Mouse (Mus musculus): ENCODE results near the gene Impg2.
A peak's percentile ranks its signal among the peaks of the same experiment; 100 is the strongest.

Impg2 gene

DNA sequence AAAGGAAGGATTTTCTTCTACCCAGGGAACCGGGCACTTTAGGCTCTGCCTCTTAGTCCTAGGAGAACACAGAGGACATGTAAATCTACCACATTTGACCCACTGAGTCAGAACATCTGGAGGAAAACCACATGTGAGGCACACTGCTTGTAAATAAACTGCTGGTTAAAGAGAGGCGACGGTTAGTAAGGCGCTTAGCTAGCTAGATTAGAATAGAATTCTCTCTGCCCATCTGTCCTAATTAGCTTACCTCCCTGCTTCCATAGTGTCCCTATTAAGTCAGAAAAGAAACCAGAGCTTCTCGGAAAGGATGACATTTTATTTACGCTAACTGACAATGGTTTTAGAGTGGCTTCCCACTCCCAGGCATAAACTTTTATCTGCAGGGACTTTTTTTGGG, at the start of gene Impg2:
Gene Impg2, plus strand, starts transcription at position 263 of the 400 bp plus-strand sequence.
- no peak for DNase-seq (ENCODE audit: low spot score in 2 of 2)

- no peak for DNase-seq (ENCODE audit: low spot score in 2 of 2)
Observed at GRCm38 (mm10) chr16:56163466-56163865, 40.6 kb upstream of the Impg2 start.

DNA sequence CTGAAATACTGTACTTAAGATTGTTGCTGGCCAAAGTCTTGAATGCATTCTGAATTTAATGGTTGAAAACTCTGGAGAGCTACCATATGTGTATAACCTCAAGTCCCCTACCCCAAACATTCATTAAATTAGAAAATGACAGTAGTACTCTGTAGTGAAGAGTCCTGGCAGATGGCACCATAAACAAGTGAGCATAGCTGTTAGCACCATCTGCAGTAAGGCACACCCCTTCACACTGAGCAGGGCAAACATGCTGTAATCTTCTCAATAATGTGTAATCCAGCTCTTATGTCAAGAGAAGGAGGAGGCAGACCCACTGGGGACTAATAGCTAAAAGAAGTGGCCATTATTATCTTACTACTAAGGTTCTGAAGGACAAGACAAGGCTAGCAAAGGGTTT, 33.9 kb upstream of the Impg2 start:
- no peak for DNase-seq (ENCODE audit: low spot score in 2 of 2)

GRCm38 (mm10) chr16:56175867-56176581, 28.1 kb upstream of the Impg2 start:
- peak in 1 of 2 experiments; percentile 43 for DNase-seq (ENCODE audit: low spot score in 2 of 2)

GRCm38 (mm10) chr16:56186863-56187262, 17.2 kb upstream of the Impg2 start:
- DNase-seq (ENCODE audit: low spot score in 2 of 2): no peak

DNA sequence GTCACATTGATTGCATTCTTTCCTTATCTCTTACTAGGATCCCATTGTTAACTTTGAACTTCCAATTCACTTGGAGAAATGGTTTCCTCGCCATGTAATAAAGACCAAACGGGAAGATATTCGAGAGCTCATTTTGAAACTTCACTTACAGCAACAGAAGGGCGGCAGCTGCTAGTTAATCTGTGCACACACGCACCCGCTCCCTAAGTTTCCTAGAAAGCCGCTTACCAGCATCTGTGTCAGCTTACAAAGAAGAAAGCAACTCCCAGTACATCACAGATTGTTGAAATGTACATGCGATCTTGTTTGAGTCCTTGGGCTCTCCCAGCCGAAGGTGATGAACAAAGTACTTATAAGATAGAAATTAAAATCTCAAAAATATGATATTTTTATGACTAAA, 15.9 kb upstream of the Impg2 start:
- peak in 1 of 2 experiments; percentile 8 for DNase-seq (ENCODE audit: low spot score in 2 of 2)

DNA sequence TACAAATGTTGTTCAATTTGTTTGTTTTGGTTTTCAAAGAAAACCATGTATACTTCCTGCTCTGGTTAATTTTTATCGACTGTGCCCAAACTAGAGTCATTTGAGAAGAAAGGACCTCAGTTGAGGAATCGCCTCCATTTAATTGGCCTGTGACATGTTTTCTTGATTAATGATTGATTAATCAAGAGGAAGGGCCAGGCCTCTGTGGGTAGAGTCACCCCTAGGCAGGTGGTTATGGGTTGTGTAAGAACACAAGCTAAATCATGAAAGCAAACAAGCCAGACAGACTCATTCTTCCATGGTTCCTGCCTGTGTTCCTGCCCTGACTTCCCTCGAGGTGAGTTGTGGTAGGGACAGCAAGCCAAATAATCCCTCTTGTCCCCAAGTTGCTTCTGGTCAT, 8.6 kb downstream of the Impg2 start:
- no peak for DNase-seq (ENCODE audit: low spot score in 2 of 2)

DNA sequence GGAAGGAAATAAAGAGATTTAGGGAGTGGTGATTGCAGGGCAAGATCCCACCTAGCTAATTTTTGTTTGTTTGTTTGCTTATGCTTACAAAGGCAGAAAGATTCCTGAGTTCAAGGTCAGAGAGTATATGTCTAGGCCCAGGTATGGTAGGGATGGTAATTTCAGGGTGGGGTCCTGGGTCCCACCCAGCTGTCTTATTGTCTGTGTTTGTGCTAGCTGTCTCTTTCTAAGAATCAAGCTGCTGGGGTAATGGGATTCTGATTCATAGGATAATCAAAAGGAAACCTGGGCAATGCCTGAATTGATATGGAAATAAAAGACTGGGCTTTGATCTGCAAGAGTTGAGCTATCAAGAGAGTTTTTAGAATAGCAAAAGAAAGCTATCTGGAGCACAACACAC, 23.6 kb downstream of the Impg2 start:
- DNase-seq (ENCODE audit: low spot score in 2 of 2): no peak

DNA sequence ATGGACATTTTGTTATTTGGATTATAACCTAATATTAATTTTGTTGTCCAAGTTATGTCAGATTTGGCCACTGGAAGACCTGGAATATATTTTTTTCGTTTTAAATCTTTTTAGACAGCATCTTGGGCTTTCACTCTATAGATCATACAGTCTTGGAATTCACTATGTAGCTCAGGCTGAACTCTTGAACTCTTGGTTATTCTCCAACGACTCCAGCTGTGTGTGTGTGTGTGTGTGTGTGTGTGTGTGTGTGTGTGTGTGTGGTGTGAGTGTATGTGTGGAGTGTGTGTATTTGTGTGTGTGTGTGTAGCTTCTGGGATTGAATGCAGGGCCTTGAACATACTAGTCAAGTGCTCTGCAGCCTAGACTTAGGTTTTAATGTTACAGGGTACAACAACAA, 25.3 kb downstream of the Impg2 start:
- DNase-seq (ENCODE audit: low spot score in 2 of 2): no peak

DNA sequence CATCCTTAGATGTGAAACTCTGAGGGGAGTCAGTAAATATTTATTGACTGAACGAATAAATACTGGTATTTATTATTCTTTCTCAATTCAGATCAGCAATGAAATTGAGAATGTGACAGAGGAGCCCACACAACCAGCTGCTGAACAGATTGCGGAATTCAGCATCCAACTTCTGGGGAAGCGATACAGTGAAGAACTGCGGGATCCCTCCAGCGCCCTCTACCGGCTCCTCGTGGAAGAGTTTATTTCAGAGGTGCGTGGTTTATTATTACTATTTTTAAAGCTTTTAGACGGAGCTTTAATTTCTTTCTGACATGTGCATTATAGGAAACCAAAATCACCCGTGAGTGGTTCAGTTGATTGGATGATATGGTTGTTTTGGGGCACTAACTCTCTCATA, 27.2 kb downstream of the Impg2 start:
- DNase-seq (ENCODE audit: low spot score in 2 of 2): no peak

DNA sequence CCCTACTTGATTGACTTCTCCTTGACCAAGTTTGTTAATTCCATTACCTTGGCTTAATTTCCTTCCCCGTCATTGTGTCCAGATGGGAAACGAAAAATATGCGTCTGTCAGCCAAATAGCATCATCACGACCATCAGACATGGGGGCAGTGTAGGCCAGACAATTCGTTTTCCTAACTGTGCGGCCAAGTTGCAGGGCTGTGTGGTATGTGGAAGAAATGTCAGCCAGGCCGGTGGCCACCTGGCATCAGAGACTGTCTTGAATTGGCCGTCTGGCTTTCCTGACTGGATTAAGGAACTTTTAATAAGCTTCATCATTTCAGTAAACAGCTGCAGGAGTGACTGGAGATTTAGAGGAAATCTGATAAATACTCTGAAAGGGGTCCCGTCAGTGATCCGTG, 28.6 kb downstream of the Impg2 start:
- peak in 1 of 2 experiments; percentile 20 for DNase-seq (ENCODE audit: low spot score in 2 of 2)

DNA sequence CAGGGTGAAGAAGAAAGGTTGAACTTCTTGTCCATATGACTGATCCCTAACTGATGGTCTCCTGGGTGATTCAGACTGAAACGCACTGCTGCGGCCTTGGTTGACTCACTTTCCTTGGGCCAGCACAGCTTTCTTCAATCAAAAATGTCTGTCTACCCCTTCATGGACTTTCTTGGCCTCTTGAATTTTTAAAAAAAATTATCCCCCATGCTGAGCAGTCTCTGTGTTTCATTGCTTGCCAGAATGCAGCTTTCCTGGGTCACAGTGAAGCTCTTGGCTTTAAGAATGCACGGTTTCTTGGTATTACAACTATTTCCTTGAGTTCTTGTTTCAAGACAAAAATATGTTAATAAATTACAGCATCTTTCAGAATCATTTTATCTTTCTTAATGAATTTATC, 41.9 kb downstream of the Impg2 start:
- no peak for DNase-seq (ENCODE audit: low spot score in 2 of 2)

DNA sequence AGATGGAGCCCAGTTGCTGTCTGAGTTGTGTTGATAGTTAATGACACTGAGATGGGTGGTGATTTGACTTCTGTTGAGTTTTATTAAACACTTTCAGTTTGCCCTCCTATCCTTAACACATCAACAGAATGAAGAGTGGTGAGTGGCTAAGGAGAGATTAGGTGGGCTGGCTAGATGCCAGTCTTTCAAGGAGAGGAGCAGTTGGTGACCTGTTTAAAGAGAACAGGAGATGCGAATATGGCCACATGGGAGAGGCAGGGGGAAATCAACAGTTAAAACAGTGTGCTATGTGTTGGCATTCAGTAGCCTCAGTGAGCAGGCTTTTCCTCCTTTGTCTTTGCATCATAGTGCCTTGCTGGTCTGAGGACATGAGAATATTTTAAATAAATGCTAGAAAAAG, 69.8 kb downstream of the Impg2 start:
- no peak for DNase-seq (ENCODE audit: low spot score in 2 of 2)

DNA sequence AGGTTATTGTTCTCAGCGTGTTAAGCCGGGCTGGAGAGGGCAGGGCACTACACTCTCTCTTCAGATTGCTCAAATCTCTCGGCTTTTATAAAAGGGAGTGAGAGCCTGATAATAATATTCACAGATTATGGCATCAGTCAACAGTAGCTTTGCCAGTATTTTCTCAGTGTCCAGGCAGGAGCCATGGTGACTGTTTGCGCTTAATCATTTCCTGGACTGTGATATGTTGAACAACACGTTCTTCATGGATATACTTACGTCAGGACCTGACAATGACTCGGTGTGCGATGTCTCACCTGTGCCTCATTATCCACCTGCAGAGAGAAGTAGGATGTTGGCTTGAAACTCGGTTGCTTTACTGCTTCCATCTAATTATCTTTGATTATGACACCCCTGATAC, 74.9 kb downstream of the Impg2 start:
- DNase-seq (ENCODE audit: low spot score in 2 of 2): no peak

- no peak for DNase-seq (ENCODE audit: low spot score in 2 of 2)
Observed at GRCm38 (mm10) chr16:56279752-56280151, 75.6 kb downstream of the Impg2 start.

GRCm38 (mm10) chr16:56281336-56281735, 77.2 kb downstream of the Impg2 start:
- no peak for DNase-seq (ENCODE audit: low spot score in 2 of 2)

- DNase-seq (ENCODE audit: low spot score in 2 of 2): peak in 1 of 2 experiments; percentile 39
Observed at GRCm38 (mm10) chr16:56283330-56283729, 79.2 kb downstream of the Impg2 start.

DNA sequence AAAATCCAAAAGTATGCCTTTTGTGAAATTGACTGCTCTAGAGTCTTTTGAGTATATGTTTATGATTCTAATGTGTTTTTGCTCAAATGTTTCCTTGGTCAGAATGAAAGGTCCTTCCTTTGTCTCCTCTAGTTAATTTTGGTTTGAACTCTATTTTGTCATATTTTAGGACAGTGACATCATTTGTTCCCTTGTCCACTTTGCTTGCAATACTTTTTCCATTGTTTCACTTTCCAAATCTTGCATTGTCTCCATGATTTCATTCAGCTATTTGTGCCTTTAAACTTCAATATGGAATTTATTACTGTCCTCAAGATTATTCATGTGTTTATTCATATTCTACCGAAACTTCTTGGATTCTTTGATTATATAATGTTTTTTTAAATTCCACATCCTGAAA, 79.8 kb downstream of the Impg2 start:
- no peak for DNase-seq (ENCODE audit: low spot score in 2 of 2)

GRCm38 (mm10) chr16:56286076-56286475, 82.0 kb downstream of the Impg2 start:
- peak in 1 of 2 experiments; percentile 8 for DNase-seq (ENCODE audit: low spot score in 2 of 2)

DNA sequence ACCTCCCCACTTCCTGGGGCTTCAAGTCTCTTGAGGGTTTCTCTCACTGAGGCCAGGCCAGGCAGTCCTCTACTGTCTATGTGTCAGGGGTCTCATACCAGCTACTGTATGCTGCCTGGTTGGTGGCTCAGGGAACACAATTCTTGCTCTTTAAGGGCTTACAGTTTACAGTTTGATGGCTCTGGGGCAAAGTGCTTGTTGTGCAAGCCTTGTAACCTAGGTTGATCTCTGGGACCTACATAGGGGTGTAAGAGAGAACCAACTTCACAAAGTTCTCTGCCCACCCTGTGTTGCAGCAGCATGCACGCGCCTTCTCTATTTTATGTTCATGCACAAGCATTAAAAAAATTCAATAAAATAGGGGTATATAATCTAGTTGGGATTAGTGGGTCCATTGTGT, 82.9 kb downstream of the Impg2 start:
- no peak for DNase-seq (ENCODE audit: low spot score in 2 of 2)

DNA sequence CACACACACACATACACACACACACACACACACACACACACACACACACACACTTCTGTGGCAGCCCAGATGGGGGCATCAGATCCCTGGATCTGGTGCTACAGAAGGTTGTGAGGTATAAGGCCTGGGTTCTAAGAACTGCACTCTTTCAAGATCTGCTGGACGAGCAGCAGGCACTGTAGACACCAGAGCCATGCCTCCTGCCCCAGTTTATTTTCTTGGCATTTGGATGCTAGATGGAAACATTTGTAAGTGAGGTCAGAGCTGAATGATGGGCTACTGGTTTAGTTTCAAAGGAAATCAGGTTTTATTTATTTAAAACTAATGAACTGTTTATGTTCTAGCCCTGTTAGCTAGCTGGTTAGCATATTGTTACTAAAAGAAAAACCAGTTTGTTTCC, 90.8 kb downstream of the Impg2 start:
- no peak for DNase-seq (ENCODE audit: low spot score in 2 of 2)

DNA sequence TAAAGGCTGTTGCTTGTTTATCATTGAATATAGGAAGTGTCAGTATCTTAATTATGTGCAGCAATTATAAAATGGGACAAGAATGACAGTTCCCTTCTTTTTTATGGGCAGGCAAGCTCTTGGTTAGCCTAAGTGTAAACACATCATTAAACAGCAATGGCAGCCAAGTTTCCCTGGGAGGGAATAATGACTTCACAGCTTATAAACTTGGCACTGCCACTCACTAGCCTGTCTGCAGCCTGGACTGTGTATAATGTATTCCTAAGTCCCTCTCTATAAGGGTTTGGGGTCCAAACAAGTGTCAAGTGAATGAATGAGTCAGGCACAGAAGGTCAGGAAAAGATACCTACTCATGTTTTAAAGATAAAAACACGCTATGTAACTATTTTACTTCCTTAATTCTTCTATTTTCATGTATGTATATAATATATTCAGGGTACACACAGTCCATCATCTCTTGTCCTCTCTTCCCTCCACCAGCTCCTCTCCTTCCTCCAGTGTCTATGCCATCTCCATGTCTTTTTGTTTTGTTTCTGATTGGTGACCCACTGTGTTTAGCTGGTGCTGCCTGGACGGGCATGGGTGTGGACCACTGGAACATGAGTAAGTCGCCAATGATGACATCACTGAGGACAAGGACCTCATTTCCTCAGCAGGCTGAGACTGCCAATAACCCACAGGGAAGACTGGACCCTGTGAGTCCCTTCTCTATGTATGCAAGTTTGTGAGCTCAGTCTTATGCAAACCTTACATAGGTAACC, 92.0 kb downstream of the Impg2 start:
- DNase-seq (ENCODE audit: low spot score in 2 of 2): peak in 1 of 2 experiments; percentile 20

GRCm38 (mm10) chr16:56298248-56298647, 94.1 kb downstream of the Impg2 start:
- DNase-seq (ENCODE audit: low spot score in 2 of 2): no peak

Measured in cerebellum, postnatal 4 days (tissue).